Mouse (Mus musculus): ENCODE results near the gene Fmo1. TPM values are rescaled to one million over a fixed set of nuclear protein-coding genes. Genes with fewer than 3 reads are reported as not detected.

Gene Fmo1
- total and polyA plus RNA-seq, 3 experiments: 1.8 TPM; not detected in 2

GRCm38 (mm10) chr1:162871701-162872311 lies 5.4 kb upstream of the Fmo1 start:
- no peak for DNase-seq (ENCODE audit: low read depth, low spot score)
- H3K4me1 ChIP-seq (ENCODE audit: control insufficient read depth in 1 of 2, insufficient read depth in 2 of 2, low read length in 2 of 2): no peaks in the 10 kb centered on the region
- H3K9ac ChIP-seq (ENCODE audit: control insufficient read depth, low read depth, low read length, poor library complexity, severe bottlenecking): no peak overlapping the region
- H3K79me2 ChIP-seq (ENCODE audit: control insufficient read depth, insufficient read depth, low read length, poor library complexity): no peaks in the 10 kb centered on the region
- H3K4me3 ChIP-seq (ENCODE audit: control insufficient read depth in 1 of 2, insufficient read depth in 1 of 2, low read depth in 2 of 2, low read length in 2 of 2): no peak overlapping the region
- H3K27me3 ChIP-seq (ENCODE audit: control insufficient read depth in 1 of 2, insufficient read depth in 2 of 2, low read length in 2 of 2): no peaks in the 10 kb centered on the region
- H3K9me3 ChIP-seq (replicated peaks; ENCODE audit: insufficient read depth, low read length): no peaks in the 10 kb centered on the region
- no peak overlapping the region for H3K27ac ChIP-seq (ENCODE audit: control insufficient read depth, low read depth, low read length)
- H3K36me3 ChIP-seq (ENCODE audit: control insufficient read depth in 1 of 2, insufficient read depth in 2 of 2, low read length in 2 of 2): no peaks in the 10 kb centered on the region
- TF ChIP-seq MEF2A (IDR thresholded peaks at IDR 0.05; ENCODE audit: extremely low read depth, insufficient replicate concordance, low read depth, low read length, poor library complexity, severe bottlenecking) (no peak), MAFK (IDR thresholded peaks at IDR 0.05; ENCODE audit: borderline replicate concordance, low read depth, low read length) (no peak), MAZ (IDR thresholded peaks at IDR 0.05; ENCODE audit: low read depth, low read length) (no peak), JUND (IDR thresholded peaks at IDR 0.05; ENCODE audit: low read depth, low read length) (no peak), SMC3 (IDR thresholded peaks at IDR 0.05; ENCODE audit: low read depth, low read length) (no peak), RAD21 (IDR thresholded peaks at IDR 0.05; ENCODE audit: low read depth, low read length) (no peak), GABPA (IDR thresholded peaks at IDR 0.05; ENCODE audit: low read depth, low read length) (no peak), ZNF384 (IDR thresholded peaks at IDR 0.05; ENCODE audit: low read depth, low read length) (no peak), CTCF (IDR thresholded peaks at IDR 0.05 in 2 of 3, conservative IDR thresholded peaks at IDR 0.05 in 1 of 3; ENCODE audit: control insufficient read depth in 1 of 3, insufficient read depth in 1 of 3, low read depth in 2 of 3, low read length in 3 of 3, poor library complexity in 1 of 3, severe bottlenecking in 1 of 3) (no peak)

- Histone ChIP-seq H3K4me1 (ENCODE audit: control insufficient read depth in 1 of 2, insufficient read depth in 2 of 2, low read length in 2 of 2) (no peaks in the 10 kb centered on the region), H3K79me2 (ENCODE audit: control insufficient read depth, insufficient read depth, low read length, poor library complexity) (no peaks in the 10 kb centered on the region), H3K27ac (ENCODE audit: control insufficient read depth, low read depth, low read length) (no peak overlapping the region), H3K9me3 (replicated peaks; ENCODE audit: insufficient read depth, low read length) (no peaks in the 10 kb centered on the region), H3K4me3 (ENCODE audit: control insufficient read depth in 1 of 2, insufficient read depth in 1 of 2, low read depth in 2 of 2, low read length in 2 of 2) (no peak overlapping the region), H3K9ac (ENCODE audit: control insufficient read depth, low read depth, low read length, poor library complexity, severe bottlenecking) (no peak overlapping the region), H3K27me3 (ENCODE audit: control insufficient read depth in 1 of 2, insufficient read depth in 2 of 2, low read length in 2 of 2) (no peaks in the 10 kb centered on the region), H3K36me3 (ENCODE audit: control insufficient read depth in 1 of 2, insufficient read depth in 2 of 2, low read length in 2 of 2) (no peaks in the 10 kb centered on the region)
- TF ChIP-seq MAX (IDR thresholded peaks at IDR 0.05; ENCODE audit: low read length) (no peak), E2F4 (IDR thresholded peaks at IDR 0.05; ENCODE audit: borderline replicate concordance, low read depth, low read length) (no peak), BHLHE40 (IDR thresholded peaks at IDR 0.05; ENCODE audit: borderline replicate concordance, low read depth, low read length) (no peak), SIN3A (IDR thresholded peaks at IDR 0.05; ENCODE audit: low read length) (no peak), ZKSCAN1 (IDR thresholded peaks at IDR 0.05; ENCODE audit: low read depth, low read length) (no peak), GATA1 (IDR thresholded peaks at IDR 0.05; ENCODE audit: low read depth, low read length) (no peak), MXI1 (IDR thresholded peaks at IDR 0.05; ENCODE audit: low read depth, low read length) (no peak), USF1 (IDR thresholded peaks at IDR 0.05; ENCODE audit: low read depth, low read length) (no peak), ELF1 (IDR thresholded peaks at IDR 0.05; ENCODE audit: low read depth, low read length) (no peak), CHD2 (IDR thresholded peaks at IDR 0.05; ENCODE audit: low read length) (no peak), JUND (IDR thresholded peaks at IDR 0.05; ENCODE audit: low read depth, low read length) (no peak)
- no peak for DNase-seq (ENCODE audit: low read depth, low spot score)
Observed at GRCm38 (mm10) chr1:162870978-162871377, 4.6 kb upstream of the Fmo1 start.
